ENCODE assay signal across 16 mouse cellular contexts in genomic region chr1:24316490-24316889, GRCm38 (mm10).
"Had no signal": no experiment of that assay in that cellular context is flagged by ENCODE, and none has a peak within 500 bp of the region (broad histone marks: within the 10 kb centered on the region; RNA-seq: fewer than 3 reads in every experiment).

No protein-coding gene starts in this region.

- H3K27me3 ChIP-seq: liver, embryonic 13.5 days had no signal

- H3K27ac ChIP-seq: kidney, postnatal 0 days; layer of hippocampus, adult 2 months; left cerebral cortex, adult 2 months; liver, embryonic 13.5 days had no signal

- ATAC-seq: intestine, postnatal 0 days; midbrain, embryonic 16.5 days had no signal

- H3K4me3 ChIP-seq: layer of hippocampus, adult 2 months; left cerebral cortex, adult 2 months; liver, embryonic 13.5 days; myocyte had no signal

- H3K36me3 ChIP-seq: liver, embryonic 13.5 days had no signal

- H3K4me1 ChIP-seq: liver, embryonic 13.5 days had no signal

- DNase-seq: kidney, adult 2 months; kidney, postnatal 25 days; layer of hippocampus, postnatal 36 days; liver, embryonic 13.5 days; lung, adult 2 months; lung, postnatal 14 days; lung, postnatal 4 days; thymus, adult 18-20 months; thymus, postnatal 36 days had no signal

- H3K4me2 ChIP-seq: liver, embryonic 13.5 days; midbrain, embryonic 11.5 days had no signal

- H3K9ac ChIP-seq: liver, embryonic 13.5 days had no signal
